Mouse (Mus musculus) neural tube, embryonic 13.5 days (tissue): ENCODE measurements at regions not wholly inside any gene's neighbourhood (a gene's known extent, or its start where the extent isn't known, plus 50 kb on each side); places are given as distances from the start of the nearest gene placed in this dataset.

Experiments used
- ATAC-seq: fragments of 200-750 bp; cut with Nextera tagmentation; 2 replicates; pipeline ENCODE4 v1.8.0; 2017; ENCODE audit warnings: low read depth, mild to moderate bottlenecking, moderate TSS enrichment, moderate library complexity
- H3K27ac ChIP-seq: fragments of 300-500 bp; sonication (generic); replicated peaks from 2 replicates; pipeline ENCODE4 v1.5.1; 2015; ENCODE audit warnings: moderate library complexity, mild to moderate bottlenecking, inconsistent platforms
- H3K27me3 ChIP-seq: fragments of 300-500 bp; sonication (generic); 2 replicates; pipeline ENCODE4 v1.6.1; 2015; ENCODE audit warnings: mild to moderate bottlenecking, inconsistent platforms
- H3K36me3 ChIP-seq: fragments of 300-500 bp; sonication (generic); 2 replicates; pipeline ENCODE4 v1.6.1; 2015; ENCODE audit warnings: mild to moderate bottlenecking, inconsistent platforms
- H3K4me1 ChIP-seq: fragments of 300-500 bp; sonication (generic); replicated peaks from 2 replicates; pipeline ENCODE4 v1.6.1; 2015; ENCODE audit warnings: inconsistent platforms
- H3K4me2 ChIP-seq: fragments of 300-500 bp; sonication (generic); 2 replicates; pipeline ENCODE4 v1.6.1; 2015; ENCODE audit warnings: inconsistent platforms, mild to moderate bottlenecking, moderate library complexity
- H3K4me3 ChIP-seq: fragments of 300-500 bp; sonication (generic); 2 replicates; pipeline ENCODE4 v1.5.1; 2015; ENCODE audit warnings: mild to moderate bottlenecking, inconsistent platforms
- H3K9ac ChIP-seq: fragments of 300-500 bp; sonication (generic); 2 replicates; pipeline ENCODE4 v1.6.1; 2015; ENCODE audit warnings: moderate library complexity, mild to moderate bottlenecking, inconsistent platforms
- H3K9me3 ChIP-seq: fragments of 300-500 bp; sonication (generic); 2 replicates; pipeline ENCODE4 v1.6.1; 2016; ENCODE audit warnings: inconsistent platforms
- WGBS: fragments of 180-500 bp; shearing (Covaris S2); methylation state at CpG from one replicate; pipeline ENCODE4 v1.1.7; 2015; 5-methylcytosine and 5-hydroxymethylcytosine counted together

DNA sequence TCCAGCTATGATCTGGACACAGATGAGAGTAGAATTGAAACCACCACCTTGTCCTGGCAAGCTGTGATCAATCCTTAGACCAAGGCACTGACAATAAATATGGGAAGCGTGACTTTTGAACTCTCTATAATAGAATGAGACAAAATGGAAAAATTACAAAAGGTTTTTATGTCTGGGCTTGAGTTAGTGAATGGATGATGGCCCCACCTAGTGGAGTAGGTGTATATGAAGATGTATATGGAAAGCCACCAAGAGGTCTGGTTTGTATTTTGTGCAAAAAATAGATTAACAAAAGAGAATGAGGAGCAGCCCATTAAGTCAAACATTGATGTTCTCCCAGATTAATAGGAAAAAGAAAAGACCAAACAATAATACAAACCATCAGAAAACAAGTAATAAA, 172.5 kb downstream of the Tacr3 start:
- H3K4me3 ChIP-seq, result no peak overlapping the region
- no peak overlapping the region for H3K9ac ChIP-seq
- H3K4me1 ChIP-seq, result no peaks in the 10 kb centered on the region
- no peaks in the 10 kb centered on the region for H3K27me3 ChIP-seq
- H3K9me3 ChIP-seq, result no peaks in the 10 kb centered on the region
- no peak overlapping the region for H3K4me2 ChIP-seq
- no peaks in the 10 kb centered on the region for H3K36me3 ChIP-seq
- 79% methylated on average over 1 of the region's 1 CpGs for WGBS
- ATAC-seq, result no peak
- no peak overlapping the region for H3K27ac ChIP-seq

DNA sequence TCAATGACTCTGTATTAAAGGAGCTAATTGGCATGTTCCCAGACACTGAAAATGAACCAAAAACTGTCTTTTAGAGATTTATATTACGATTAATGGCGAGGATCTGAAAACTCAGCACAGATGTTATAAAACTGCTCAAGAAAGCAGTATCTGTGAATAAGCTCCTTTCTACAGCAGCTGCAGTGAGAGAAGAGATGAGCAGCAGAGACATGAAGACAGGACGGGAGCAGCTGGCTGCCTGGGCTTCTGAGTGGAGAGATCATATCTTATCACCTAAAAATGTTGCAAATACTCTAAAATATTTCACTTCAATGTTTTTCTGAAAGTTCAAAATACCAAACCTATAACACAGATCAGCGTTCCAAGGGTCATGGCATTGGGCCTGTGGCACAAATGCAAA, 187.0 kb downstream of the Tacr3 start:
- WGBS, result 86% methylated on average over 4 of the region's 4 CpGs
- no peak overlapping the region for H3K4me2 ChIP-seq
- no peaks in the 10 kb centered on the region for H3K9me3 ChIP-seq
- no peaks in the 10 kb centered on the region for H3K36me3 ChIP-seq
- no peak overlapping the region for H3K4me3 ChIP-seq
- no peak for ATAC-seq
- no peak overlapping the region for H3K9ac ChIP-seq
- H3K4me1 ChIP-seq, result no peaks in the 10 kb centered on the region
- no peaks in the 10 kb centered on the region for H3K27me3 ChIP-seq
- H3K27ac ChIP-seq, result no peak overlapping the region

DNA sequence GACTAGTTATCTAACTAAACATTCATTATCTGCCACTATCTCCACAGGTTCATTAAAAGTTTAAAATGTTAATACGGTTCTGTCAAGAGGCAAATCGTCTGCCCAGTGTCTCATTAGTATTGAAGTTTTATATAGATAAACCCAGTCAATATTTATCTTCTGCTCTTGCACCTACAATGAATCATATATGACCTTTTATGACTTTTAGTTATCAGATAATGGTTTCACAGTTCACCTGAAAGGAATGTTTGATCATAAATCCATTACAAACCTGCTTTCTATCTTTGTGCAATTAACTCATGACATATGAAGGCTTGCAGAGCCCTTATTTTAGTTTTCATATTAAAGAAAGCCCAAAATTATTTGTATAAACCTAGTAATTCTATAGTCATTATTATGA, 188.0 kb upstream of the Cenpe start:
- 80% methylated on average over 2 of the region's 2 CpGs for WGBS
- ATAC-seq, result no peak
- no peaks in the 10 kb centered on the region for H3K27me3 ChIP-seq
- no peaks in the 10 kb centered on the region for H3K36me3 ChIP-seq
- no peak overlapping the region for H3K4me2 ChIP-seq
- H3K27ac ChIP-seq, result no peak overlapping the region
- no peak overlapping the region for H3K4me3 ChIP-seq
- H3K4me1 ChIP-seq, result no peaks in the 10 kb centered on the region
- H3K9me3 ChIP-seq, result no peaks in the 10 kb centered on the region
- no peak overlapping the region for H3K9ac ChIP-seq

DNA sequence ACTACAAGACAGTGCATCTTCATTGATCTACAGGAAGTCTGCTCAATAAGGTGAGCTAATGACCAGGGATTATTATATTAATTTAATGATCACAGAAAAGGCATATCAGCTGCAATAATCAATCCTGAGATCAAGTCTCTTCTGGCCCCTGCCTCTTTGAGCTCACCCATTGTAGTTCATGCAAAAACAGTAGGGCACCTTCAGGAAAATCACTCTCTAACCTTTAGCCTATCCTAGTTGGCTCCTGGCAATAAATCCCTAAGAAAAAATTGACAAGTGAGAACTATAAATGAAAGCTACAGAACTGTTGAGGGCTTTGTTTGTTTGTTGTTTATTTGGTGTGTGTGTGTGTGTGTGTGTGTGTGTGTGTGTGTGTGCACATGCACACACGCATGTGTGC, 187.5 kb upstream of the Cenpe start:
- Histone ChIP-seq H3K27ac (no peak overlapping the region), H3K9ac (no peak overlapping the region), H3K27me3 (no peaks in the 10 kb centered on the region), H3K36me3 (no peaks in the 10 kb centered on the region), H3K4me1 (no peaks in the 10 kb centered on the region), H3K4me2 (no peak overlapping the region), H3K4me3 (no peak overlapping the region), H3K9me3 (no peaks in the 10 kb centered on the region)
- 91% methylated on average over 1 of the region's 1 CpGs for WGBS
- ATAC-seq, result no peak

DNA sequence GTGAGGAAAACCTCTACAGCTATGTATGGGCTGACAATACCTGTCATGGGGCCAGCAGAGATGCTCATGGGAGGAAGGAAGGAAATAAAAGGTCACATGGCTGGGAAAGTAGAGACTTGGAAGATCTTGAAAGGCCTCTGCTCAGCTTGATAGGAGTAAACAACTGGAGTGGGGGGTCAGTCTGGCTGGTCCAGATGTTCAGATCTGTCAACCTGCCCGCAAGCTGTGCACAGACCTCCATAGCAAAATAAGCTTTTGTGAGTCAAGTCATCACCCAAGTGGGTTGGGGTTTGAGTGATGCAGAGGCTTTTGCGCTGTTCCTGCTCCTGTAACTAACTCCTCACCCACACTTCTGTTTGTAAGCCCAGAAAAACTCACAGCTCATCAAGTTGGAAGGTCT, 179.9 kb upstream of the Cenpe start:
- Histone ChIP-seq H3K27ac (no peak overlapping the region), H3K27me3 (no peaks in the 10 kb centered on the region), H3K4me2 (no peak overlapping the region), H3K36me3 (no peaks in the 10 kb centered on the region), H3K9ac (no peak overlapping the region), H3K4me1 (no peaks in the 10 kb centered on the region), H3K9me3 (no peaks in the 10 kb centered on the region), H3K4me3 (no peak overlapping the region)
- WGBS, result 83% methylated on average over 2 of the region's 2 CpGs
- no peak for ATAC-seq

DNA sequence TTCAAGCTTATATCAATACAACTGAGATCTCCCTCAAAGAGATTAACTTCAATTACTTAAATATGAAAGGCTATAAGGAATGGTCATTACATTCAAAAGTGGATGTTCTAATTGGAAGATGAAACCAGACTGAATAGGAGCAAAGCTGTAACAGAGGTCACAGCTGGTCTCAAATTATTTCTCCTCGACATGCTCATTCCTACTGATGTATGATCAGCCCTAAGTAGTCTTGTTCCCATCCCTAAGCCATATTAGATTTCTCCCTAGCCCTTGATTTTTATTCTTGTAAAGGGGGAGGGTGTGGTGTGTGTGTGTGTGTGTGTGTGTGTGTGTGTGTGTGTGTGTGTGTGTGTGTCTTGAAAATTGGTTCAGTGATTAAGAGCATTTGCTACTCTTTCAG, 175.0 kb upstream of the Cenpe start:
- no peak overlapping the region for H3K4me2 ChIP-seq
- no peaks in the 10 kb centered on the region for H3K27me3 ChIP-seq
- no peak overlapping the region for H3K9ac ChIP-seq
- no peaks in the 10 kb centered on the region for H3K9me3 ChIP-seq
- 75% methylated on average over 1 of the region's 1 CpGs for WGBS
- no peak overlapping the region for H3K27ac ChIP-seq
- no peaks in the 10 kb centered on the region for H3K36me3 ChIP-seq
- 0 out of 2 replicates have a peak, but pooled peaks have one; percentile 36 for ATAC-seq
- no peak overlapping the region for H3K4me3 ChIP-seq
- H3K4me1 ChIP-seq, result no peaks in the 10 kb centered on the region

DNA sequence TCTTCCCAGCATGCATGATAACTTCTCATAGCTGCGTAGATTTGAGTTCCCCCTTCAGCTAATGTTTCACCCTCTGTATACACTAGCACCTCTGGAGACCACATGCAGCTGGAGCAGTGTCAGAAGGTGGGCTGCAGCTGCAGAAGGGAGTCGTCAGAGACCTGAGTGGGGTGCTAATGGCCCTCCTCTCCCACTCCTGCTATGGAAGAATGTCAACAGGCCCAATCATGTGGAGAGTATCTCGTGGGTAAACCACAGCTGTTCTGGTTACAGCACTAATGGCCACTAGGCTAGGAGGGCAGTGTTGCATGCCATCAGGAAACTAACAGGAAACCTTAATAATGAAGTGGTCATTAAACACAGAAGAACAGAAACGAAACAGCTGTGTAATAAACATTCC, 170.1 kb upstream of the Cenpe start:
- WGBS, result 46% methylated on average over 4 of the region's 4 CpGs
- H3K4me1 ChIP-seq, result no peaks in the 10 kb centered on the region
- 0 out of 2 replicates have a peak, but pooled peaks have one; percentile 36 for ATAC-seq
- no peaks in the 10 kb centered on the region for H3K9me3 ChIP-seq
- H3K9ac ChIP-seq, result no peak overlapping the region
- H3K36me3 ChIP-seq, result no peaks in the 10 kb centered on the region
- H3K4me3 ChIP-seq, result no peak overlapping the region
- H3K27ac ChIP-seq, result no peak overlapping the region
- no peak overlapping the region for H3K4me2 ChIP-seq
- no peaks in the 10 kb centered on the region for H3K27me3 ChIP-seq

DNA sequence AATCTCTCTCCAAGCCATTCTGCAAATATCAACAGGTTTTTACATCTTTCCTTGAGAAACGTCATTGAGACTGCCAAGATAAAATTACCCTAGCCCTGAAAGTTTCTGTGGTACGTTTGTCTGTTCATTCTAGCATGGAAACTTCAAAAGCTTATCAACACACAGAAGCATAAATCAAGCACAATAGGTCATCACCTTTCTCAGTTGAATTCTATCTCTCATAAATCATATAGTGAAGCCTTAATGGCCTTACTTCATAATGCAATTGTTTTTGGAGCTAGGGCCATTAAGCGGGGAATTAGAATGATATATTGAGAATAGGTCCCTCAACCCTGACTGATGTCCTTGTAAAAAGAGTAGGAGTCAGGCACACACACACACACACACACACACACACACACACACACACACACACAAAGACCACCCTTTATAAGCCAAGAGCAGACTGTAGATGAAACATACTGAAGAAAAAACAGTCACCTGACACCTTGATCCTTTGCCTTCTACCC, 166.5 kb upstream of the Cenpe start:
- 21% methylated on average over 3 of the region's 3 CpGs for WGBS

DNA sequence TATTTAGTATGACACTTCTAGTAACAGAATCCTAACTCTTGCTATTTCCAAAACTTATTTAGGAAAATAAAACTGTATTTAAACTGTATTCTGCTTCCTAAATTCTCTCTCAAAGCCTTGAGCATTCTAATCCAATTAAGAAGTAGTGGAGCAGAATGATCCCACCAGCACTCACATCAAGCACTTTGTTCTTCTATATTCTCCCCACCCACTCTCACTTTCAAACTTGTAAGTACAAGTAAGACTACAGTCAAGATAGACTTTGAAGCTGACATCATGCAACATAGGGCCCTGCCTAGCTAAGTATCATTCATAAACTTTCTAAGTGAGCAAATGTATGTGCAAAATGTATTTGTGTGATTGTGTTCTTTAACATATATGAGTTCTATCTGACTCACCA, 120.8 kb upstream of the Cenpe start:
- H3K9me3 ChIP-seq, result peaks cover 9% of the 10 kb centered on the region
- H3K9ac ChIP-seq, result no peak overlapping the region
- H3K4me1 ChIP-seq, result no peaks in the 10 kb centered on the region
- no peak overlapping the region for H3K4me2 ChIP-seq
- H3K27me3 ChIP-seq, result no peaks in the 10 kb centered on the region
- no peak for ATAC-seq
- H3K27ac ChIP-seq, result no peak overlapping the region
- no peak overlapping the region for H3K4me3 ChIP-seq
- H3K36me3 ChIP-seq, result no peaks in the 10 kb centered on the region

More for the DNA sequence above, 166.5 kb upstream of the Cenpe start:
- no peak overlapping the region for H3K9ac ChIP-seq
- H3K36me3 ChIP-seq, result no peaks in the 10 kb centered on the region
- no peaks in the 10 kb centered on the region for H3K9me3 ChIP-seq
- H3K27me3 ChIP-seq, result no peaks in the 10 kb centered on the region
- H3K4me2 ChIP-seq, result no peak overlapping the region
- no peak overlapping the region for H3K4me3 ChIP-seq
- no peak overlapping the region for H3K27ac ChIP-seq
- ATAC-seq, result no peak
- H3K4me1 ChIP-seq, result no peaks in the 10 kb centered on the region

DNA sequence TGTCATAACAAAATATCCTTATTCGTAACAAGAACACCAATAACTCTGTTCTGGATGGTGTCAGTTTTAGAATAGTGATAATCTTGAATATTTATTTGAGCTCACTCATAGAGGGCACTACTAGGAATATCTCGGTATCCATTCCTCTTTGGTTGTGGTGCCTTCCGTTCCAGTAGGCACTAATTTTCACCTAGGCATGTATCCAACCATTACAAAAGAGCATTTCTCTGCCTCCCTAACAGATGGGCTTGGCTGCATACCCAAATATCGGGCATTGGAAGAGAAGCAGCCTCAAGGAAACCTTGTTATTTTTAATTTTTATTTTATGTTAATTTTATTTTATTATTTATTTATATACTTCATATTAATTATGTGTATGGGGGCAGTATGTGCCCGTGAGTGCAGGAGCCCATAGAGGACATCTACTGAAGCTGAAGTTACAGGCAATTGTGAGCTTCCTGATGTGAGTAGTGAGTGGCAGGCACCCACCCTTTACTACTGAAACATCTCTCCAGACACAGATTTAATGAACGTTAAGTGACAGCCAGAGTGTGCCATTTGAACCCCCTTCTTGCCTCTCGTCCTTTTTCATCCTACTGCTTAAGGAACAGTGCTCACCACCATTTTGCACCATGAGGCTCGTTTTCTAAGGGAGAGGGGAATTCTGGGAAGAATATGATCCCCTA, 111.3 kb upstream of the Cenpe start:
- Histone ChIP-seq H3K4me1 (no peaks in the 10 kb centered on the region), H3K36me3 (no peaks in the 10 kb centered on the region), H3K4me2 (no peak overlapping the region), H3K4me3 (no peak overlapping the region), H3K9ac (no peak overlapping the region), H3K27me3 (no peaks in the 10 kb centered on the region), H3K9me3 (no peaks in the 10 kb centered on the region), H3K27ac (no peak overlapping the region)
- 83% methylated on average over 8 of the region's 8 CpGs for WGBS
- no peak for ATAC-seq
